Mouse (Mus musculus): ENCODE data around the gene Kcnk1. TPM values are rescaled to one million over a fixed set of nuclear protein-coding genes. Genes with fewer than 3 reads are reported as not detected.

The Kcnk1 gene
- total and polyA plus RNA-seq, 3 experiments = not detected

- peaks cover 83% of the 10 kb centered on the region for H3K27me3 ChIP-seq (replicated peaks)
- no peak for DNase-seq (ENCODE audit: extremely low read depth)
- H3K36me3 ChIP-seq (replicated peaks in 1 of 2; ENCODE audit: control insufficient read depth in 1 of 2, insufficient read depth in 1 of 2, low read length in 1 of 2) = no peaks in the 10 kb centered on the region
- no peak overlapping the region for H3K4me2 ChIP-seq (ENCODE audit: insufficient read depth, low read depth, poor library complexity, severe bottlenecking)
- H3K4me1 ChIP-seq (ENCODE audit: control insufficient read depth in 1 of 2, insufficient read depth in 2 of 2) = no peaks in the 10 kb centered on the region
- dilution Hi-C loops (cut with MboI; ENCODE audit: extremely low pct_ligation_motif_present, extremely low pct_unique_long_range_greater_than_20kb, low sequenced_read_pairs) = no loop called here
- in situ Hi-C loops (cut with MboI; ENCODE audit: low pct_ligation_motif_present, low pct_unique_long_range_greater_than_20kb, low sequenced_read_pairs) = no loop called here
- peaks cover 6% of the 10 kb centered on the region for H3K9me3 ChIP-seq (replicated peaks; ENCODE audit: low read length)
- no peak overlapping the region for H3K4me3 ChIP-seq (replicated peaks in 1 of 3; ENCODE audit: low read depth in 2 of 3, low read length in 2 of 3, poor library complexity in 1 of 3)
- no peak overlapping the region for H3K27ac ChIP-seq (ENCODE audit: insufficient read depth, low read depth)
- TF ChIP-seq USF1 (IDR thresholded peaks at IDR 0.05; ENCODE audit: low read depth, low read length) (no peak), RAD21 (IDR thresholded peaks at IDR 0.05; ENCODE audit: low read depth, low read length) (no peak), USF2 (conservative IDR thresholded peaks at IDR 0.05; ENCODE audit: low read depth, low read length) (no peak), TBP (conservative IDR thresholded peaks at IDR 0.05; ENCODE audit: low read depth, low read length) (no peak), ZNF384 (IDR thresholded peaks at IDR 0.05; ENCODE audit: low read depth, low read length) (no peak), MXI1 (IDR thresholded peaks at IDR 0.05; ENCODE audit: low read depth, low read length) (no peak), PAX5 (IDR thresholded peaks at IDR 0.05; ENCODE audit: low read length) (no peak), MEF2A (IDR thresholded peaks at IDR 0.05; ENCODE audit: borderline replicate concordance, low read depth, low read length) (no peak), GABPA (IDR thresholded peaks at IDR 0.05; ENCODE audit: insufficient replicate concordance, low read depth, low read length) (no peak)
- no peak overlapping the region for H3K9ac ChIP-seq (ENCODE audit: insufficient read depth, low read depth)
- H3K79me2 ChIP-seq (replicated peaks; ENCODE audit: control insufficient read depth, extremely low read depth, insufficient read depth, poor library complexity, severe bottlenecking) = no peaks in the 10 kb centered on the region
Measured at GRCm38 (mm10) chr8:126068136-126068535, 73.2 kb downstream of the Kcnk1 start.

DNA sequence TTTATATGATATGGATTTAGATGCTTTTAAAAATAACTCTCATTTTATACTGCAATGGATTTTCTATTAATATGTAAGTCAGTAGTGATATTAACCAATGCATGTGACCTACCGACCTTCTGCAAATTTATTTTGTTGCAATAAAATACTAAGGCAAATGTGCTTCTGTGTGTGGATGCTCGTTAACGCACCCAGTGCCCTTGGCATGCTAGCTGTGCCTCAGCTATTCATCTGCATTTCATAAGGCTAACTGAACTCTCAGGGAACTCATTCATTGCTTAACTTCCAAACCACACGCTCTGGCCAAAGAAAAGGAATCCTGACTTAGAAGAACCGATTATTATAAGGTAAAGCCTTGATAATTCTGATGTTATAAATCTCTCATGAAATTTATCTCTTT, 77.7 kb downstream of the Kcnk1 start:
- Histone ChIP-seq H3K36me3 (replicated peaks in 1 of 2; ENCODE audit: control insufficient read depth in 1 of 2, insufficient read depth in 1 of 2, low read length in 1 of 2) (no peaks in the 10 kb centered on the region), H3K79me2 (replicated peaks; ENCODE audit: control insufficient read depth, extremely low read depth, insufficient read depth, poor library complexity, severe bottlenecking) (no peaks in the 10 kb centered on the region), H3K27me3 (replicated peaks) (peaks cover 76% of the 10 kb centered on the region), H3K4me1 (ENCODE audit: control insufficient read depth in 1 of 2, insufficient read depth in 2 of 2) (no peaks in the 10 kb centered on the region), H3K9ac (ENCODE audit: insufficient read depth, low read depth) (no peak overlapping the region), H3K27ac (ENCODE audit: insufficient read depth, low read depth) (no peak overlapping the region), H3K4me3 (replicated peaks in 1 of 3; ENCODE audit: low read depth in 2 of 3, low read length in 2 of 3, poor library complexity in 1 of 3) (no peak overlapping the region), H3K9me3 (replicated peaks; ENCODE audit: low read length) (no peaks in the 10 kb centered on the region), H3K4me2 (ENCODE audit: insufficient read depth, low read depth, poor library complexity, severe bottlenecking) (no peak overlapping the region)
- in situ Hi-C loops (cut with MboI; ENCODE audit: low pct_ligation_motif_present, low pct_unique_long_range_greater_than_20kb, low sequenced_read_pairs) = loop anchor here (10.0 kb wide), 1 partner anchor 118 kb away; no protein-coding TSS in a partner anchor
- dilution Hi-C loops (cut with MboI; ENCODE audit: extremely low pct_ligation_motif_present, extremely low pct_unique_long_range_greater_than_20kb, low sequenced_read_pairs) = no loop called here
- no peak for DNase-seq (ENCODE audit: extremely low read depth)
- no peak for TF ChIP-seq POLR2A (IDR thresholded peaks at IDR 0.05; ENCODE audit: low read depth, low read length)
- no peak for TF ChIP-seq CTCF (conservative IDR thresholded peaks at IDR 0.05 in 1 of 2, IDR thresholded peaks at IDR 0.05 in 1 of 2; ENCODE audit: low read depth in 2 of 2, low read length in 2 of 2)
- TF ChIP-seq ZMIZ1 (IDR thresholded peaks at IDR 0.05; ENCODE audit: low read depth, low read length) = no peak
- TF ChIP-seq ZNF384 (IDR thresholded peaks at IDR 0.05; ENCODE audit: low read depth, low read length) = no peak
- no peak for TF ChIP-seq CHD2 (IDR thresholded peaks at IDR 0.05; ENCODE audit: low read length)
- TF ChIP-seq KAT2A (IDR thresholded peaks at IDR 0.05; ENCODE audit: insufficient replicate concordance, low read length) = no peak
- TF ChIP-seq RCOR1 (conservative IDR thresholded peaks at IDR 0.05; ENCODE audit: low read depth, low read length) = no peak
- TF ChIP-seq GABPA (IDR thresholded peaks at IDR 0.05; ENCODE audit: insufficient replicate concordance, low read depth, low read length) = no peak
- no peak for TF ChIP-seq JUND (conservative IDR thresholded peaks at IDR 0.05; ENCODE audit: low read depth, low read length)
- no peak for TF ChIP-seq CHD1 (IDR thresholded peaks at IDR 0.05; ENCODE audit: low read depth, low read length)
- no peak for TF ChIP-seq USF2 (conservative IDR thresholded peaks at IDR 0.05; ENCODE audit: low read depth, low read length)
- TF ChIP-seq ZC3H11A (IDR thresholded peaks at IDR 0.05; ENCODE audit: low read depth, low read length) = no peak
- no peak for TF ChIP-seq MAFK (IDR thresholded peaks at IDR 0.05; ENCODE audit: insufficient replicate concordance, low read length)
- no peak for TF ChIP-seq RAD21 (IDR thresholded peaks at IDR 0.05; ENCODE audit: low read depth, low read length)
- TF ChIP-seq JUN (IDR thresholded peaks at IDR 0.05; ENCODE audit: insufficient read depth, low read depth, low read length) = no peak
- no peak for TF ChIP-seq NELFE (IDR thresholded peaks at IDR 0.05; ENCODE audit: low read depth, low read length)
- no peak for TF ChIP-seq TCF12 (IDR thresholded peaks at IDR 0.05; ENCODE audit: low read depth, low read length)
- TF ChIP-seq MAZ (IDR thresholded peaks at IDR 0.05; ENCODE audit: low read depth, low read length) = no peak
- TF ChIP-seq SIN3A (IDR thresholded peaks at IDR 0.05; ENCODE audit: low read length) = no peak
- no peak for TF ChIP-seq MEF2A (IDR thresholded peaks at IDR 0.05; ENCODE audit: borderline replicate concordance, low read depth, low read length)

All from CH12.LX (cell line).